Mouse (Mus musculus): ENCODE measurements around the gene Gpd1. TPM values are rescaled to one million over a fixed set of nuclear protein-coding genes. Genes with fewer than 3 reads are reported as not detected.
"Not testable (repeated sequence)": the region's sequence is repeated elsewhere in the genome, so short reads cannot be mapped to it uniquely, and the experiment has no call there.

Gene Gpd1
- polyA plus RNA-seq, 1 experiment from 2014 or later: 1.4 TPM

GRCm38 (mm10) chr15:99724292-99725021 lies 7.1 kb downstream of the Gpd1 start:
- H3K9ac ChIP-seq: no peak overlapping the region
- peak overlapping the region; percentile 90 for H3K4me2 ChIP-seq (replicated peaks)
- peak overlapping the region; percentile 27; the same call in 1 of the 2 replicates for H3K4me3 ChIP-seq
- peak; percentile 21 for ATAC-seq (ENCODE audit: low FRiP score, low read depth)
- 13% methylated on average over 16 of the region's 16 CpGs for WGBS
- H3K27ac ChIP-seq: peak overlapping the region; percentile 7; the same call in 1 of the 2 replicates
- H3K4me1 ChIP-seq: peaks cover 30% of the 10 kb centered on the region
- H3K27me3 ChIP-seq (replicated peaks): no peaks in the 10 kb centered on the region
- H3K9me3 ChIP-seq: no peaks in the 10 kb centered on the region
- peaks cover 52% of the 10 kb centered on the region for H3K36me3 ChIP-seq

GRCm38 (mm10) chr15:99725341-99726155 lies 8.2 kb downstream of the Gpd1 start, which contains the start of gene Cox14:
Gene Cox14 (plus strand): TSS chr15:99725618.
- 1% methylated on average over 68 of the region's 68 CpGs for WGBS
- Histone ChIP-seq H3K4me2 (replicated peaks) (peak within 1 kb of the TSS; percentile 90), H3K4me3 (peak within 1 kb of the TSS; percentile 94), H3K4me1 (peaks cover 30% of the 10 kb centered on the region), H3K9ac (peak within 1 kb of the TSS; percentile 95), H3K36me3 (peaks cover 43% of the 10 kb centered on the region), H3K27me3 (replicated peaks) (no peaks in the 10 kb centered on the region), H3K27ac (peak within 1 kb of the TSS; percentile 86), H3K9me3 (no peaks in the 10 kb centered on the region)
- peak; percentile 92 for ATAC-seq (ENCODE audit: low FRiP score, low read depth)

GRCm38 (mm10) chr15:99726549-99726948 lies 9.2 kb downstream of the Gpd1 start:
- H3K4me3 ChIP-seq: peak overlapping the region; percentile 94
- no peaks in the 10 kb centered on the region for H3K9me3 ChIP-seq
- peaks cover 33% of the 10 kb centered on the region for H3K36me3 ChIP-seq
- 79% methylated on average over 2 of the region's 2 CpGs for WGBS
- H3K9ac ChIP-seq: peak overlapping the region; percentile 95
- ATAC-seq (ENCODE audit: low FRiP score, low read depth): no peak
- H3K4me1 ChIP-seq: peaks cover 30% of the 10 kb centered on the region
- H3K27me3 ChIP-seq (replicated peaks): no peaks in the 10 kb centered on the region
- H3K4me2 ChIP-seq (replicated peaks): peak overlapping the region; percentile 90
- H3K27ac ChIP-seq: no peak overlapping the region

GRCm38 (mm10) chr15:99727039-99727438 lies 9.7 kb downstream of the Gpd1 start:
- not testable (repeated sequence) for ATAC-seq (ENCODE audit: low FRiP score, low read depth); H3K27me3 ChIP-seq (replicated peaks); H3K4me3 ChIP-seq; H3K27ac ChIP-seq; H3K9me3 ChIP-seq; H3K9ac ChIP-seq
- WGBS: 93% methylated on average over 4 of the region's 5 CpGs
- H3K4me1 ChIP-seq: peaks cover 30% of the 10 kb centered on the region
- peaks cover 35% of the 10 kb centered on the region for H3K36me3 ChIP-seq
- H3K4me2 ChIP-seq (replicated peaks): 0 out of 2 replicates have a peak overlapping the region, but pooled peaks have one; percentile 90

GRCm38 (mm10) chr15:99727525-99727924 lies 10.2 kb downstream of the Gpd1 start:
- Histone ChIP-seq H3K9me3 (no peaks in the 10 kb centered on the region), H3K4me3 (no peak overlapping the region), H3K36me3 (peaks cover 37% of the 10 kb centered on the region), H3K27ac (no peak overlapping the region), H3K9ac (no peak overlapping the region), H3K4me2 (replicated peaks) (no peak overlapping the region), H3K27me3 (replicated peaks) (no peaks in the 10 kb centered on the region), H3K4me1 (peaks cover 30% of the 10 kb centered on the region)
- WGBS: 97% methylated on average over 12 of the region's 12 CpGs
- ATAC-seq (ENCODE audit: low FRiP score, low read depth): no peak

- 95% methylated on average over 5 of the region's 5 CpGs for WGBS
- no peak overlapping the region for H3K4me3 ChIP-seq
- H3K4me2 ChIP-seq (replicated peaks): no peak overlapping the region
- H3K9ac ChIP-seq: no peak overlapping the region
- peaks cover 25% of the 10 kb centered on the region for H3K4me1 ChIP-seq
- H3K27me3 ChIP-seq (replicated peaks): no peaks in the 10 kb centered on the region
- no peak for ATAC-seq (ENCODE audit: low FRiP score, low read depth)
- H3K9me3 ChIP-seq: no peaks in the 10 kb centered on the region
- H3K27ac ChIP-seq: no peak overlapping the region
- H3K36me3 ChIP-seq: peaks cover 37% of the 10 kb centered on the region
Observed at GRCm38 (mm10) chr15:99728211-99728610, 10.9 kb downstream of the Gpd1 start.

- WGBS: 97% methylated on average over 4 of the region's 4 CpGs
- H3K4me3 ChIP-seq: no peak overlapping the region
- H3K9me3 ChIP-seq: no peaks in the 10 kb centered on the region
- peaks cover 37% of the 10 kb centered on the region for H3K36me3 ChIP-seq
- no peak overlapping the region for H3K9ac ChIP-seq
- H3K27ac ChIP-seq: no peak overlapping the region
- ATAC-seq (ENCODE audit: low FRiP score, low read depth): no peak
- no peak overlapping the region for H3K4me2 ChIP-seq (replicated peaks)
- no peaks in the 10 kb centered on the region for H3K27me3 ChIP-seq (replicated peaks)
- peaks cover 15% of the 10 kb centered on the region for H3K4me1 ChIP-seq
Observed at GRCm38 (mm10) chr15:99729056-99729783, 11.9 kb downstream of the Gpd1 start.

- H3K27ac ChIP-seq: no peak overlapping the region
Observed at GRCm38 (mm10) chr15:99731167-99731566, 13.9 kb downstream of the Gpd1 start.

GRCm38 (mm10) chr15:99731678-99732077 lies 14.4 kb downstream of the Gpd1 start:
- H3K36me3 ChIP-seq: peaks cover 61% of the 10 kb centered on the region
- WGBS: 91% methylated on average over 3 of the region's 3 CpGs
- no peak overlapping the region for H3K4me2 ChIP-seq (replicated peaks)

More at GRCm38 (mm10) chr15:99731167-99731566, 13.9 kb downstream of the Gpd1 start:
- Histone ChIP-seq H3K9me3 (no peaks in the 10 kb centered on the region), H3K4me3 (no peak overlapping the region), H3K36me3 (peaks cover 56% of the 10 kb centered on the region), H3K9ac (no peak overlapping the region), H3K27me3 (replicated peaks) (no peaks in the 10 kb centered on the region), H3K4me1 (peaks cover 5% of the 10 kb centered on the region; the same call in 1 of the 2 replicates), H3K4me2 (replicated peaks) (no peak overlapping the region)
- WGBS: 88% methylated on average over 2 of the region's 2 CpGs
- no peak for ATAC-seq (ENCODE audit: low FRiP score, low read depth)

GRCm38 (mm10) chr15:99733186-99733585 lies 15.9 kb downstream of the Gpd1 start:
- Histone ChIP-seq H3K9ac (no peak overlapping the region), H3K36me3 (peaks cover 66% of the 10 kb centered on the region), H3K27me3 (replicated peaks) (no peaks in the 10 kb centered on the region), H3K27ac (no peak overlapping the region), H3K9me3 (no peaks in the 10 kb centered on the region), H3K4me3 (no peak overlapping the region), H3K4me1 (no peaks in the 10 kb centered on the region), H3K4me2 (replicated peaks) (no peak overlapping the region)
- WGBS: 96% methylated on average over 5 of the region's 5 CpGs
- ATAC-seq (ENCODE audit: low FRiP score, low read depth): no peak

More at GRCm38 (mm10) chr15:99731678-99732077, 14.4 kb downstream of the Gpd1 start:
- Histone ChIP-seq H3K27me3 (replicated peaks) (no peaks in the 10 kb centered on the region), H3K9ac (no peak overlapping the region), H3K27ac (no peak overlapping the region), H3K4me3 (no peak overlapping the region), H3K4me1 (0 out of 2 replicates have a peak, but pooled peaks cover under 1% of the 10 kb centered on the region), H3K9me3 (no peaks in the 10 kb centered on the region)
- no peak for ATAC-seq (ENCODE audit: low FRiP score, low read depth)

GRCm38 (mm10) chr15:99735631-99736030 lies 18.3 kb downstream of the Gpd1 start:
- no peak for ATAC-seq (ENCODE audit: low FRiP score, low read depth)

More at GRCm38 (mm10) chr15:99735631-99736030, 18.3 kb downstream of the Gpd1 start:
- Histone ChIP-seq H3K4me1 (no peaks in the 10 kb centered on the region), H3K36me3 (peaks cover 73% of the 10 kb centered on the region), H3K4me2 (replicated peaks) (no peak overlapping the region), H3K27ac (no peak overlapping the region), H3K9me3 (no peaks in the 10 kb centered on the region), H3K4me3 (no peak overlapping the region), H3K27me3 (replicated peaks) (no peaks in the 10 kb centered on the region), H3K9ac (no peak overlapping the region)
- 90% methylated on average over 2 of the region's 2 CpGs for WGBS

Measured in neural tube, embryonic 12.5 days (tissue).